Mouse (Mus musculus) hindbrain, embryonic 14.5 days (tissue): ENCODE measurements at regions not wholly inside any gene's neighbourhood (a gene's known extent, or its start where the extent isn't known, plus 50 kb on each side); places are given as distances from the start of the nearest gene placed in this dataset.

Source experiments
- ATAC-seq: fragments of 200-750 bp; cut with Nextera tagmentation; 2 replicates; pipeline ENCODE4 v1.8.0; 2017; ENCODE audit warnings: moderate number of reproducible peaks, mild to moderate bottlenecking, moderate TSS enrichment, moderate library complexity; ENCODE audit not compliant: low FRiP score
- DNase-seq: peaks from one replicate; pipeline ENCODE4 v3.0.0-alpha.2; 2015; ENCODE audit warnings: low spot score
- H3K27ac ChIP-seq: fragments of 300-500 bp; sonication (generic); 2 replicates; pipeline ENCODE4 v1.5.1; 2014; ENCODE audit warnings: mild to moderate bottlenecking, moderate library complexity
- H3K27me3 ChIP-seq: fragments of 300-500 bp; sonication (generic); 2 replicates; pipeline ENCODE4 v1.6.1; 2014; ENCODE audit warnings: mild to moderate bottlenecking, low read length, mixed read lengths; ENCODE audit not compliant: control insufficient read depth, insufficient read depth
- H3K36me3 ChIP-seq: fragments of 300-500 bp; sonication (generic); replicated peaks from 2 replicates; pipeline ENCODE4 v1.6.1; 2014; ENCODE audit not compliant: control insufficient read depth, insufficient read depth
- H3K4me1 ChIP-seq: fragments of 300-500 bp; sonication (generic); replicated peaks from 2 replicates; pipeline ENCODE4 v1.6.1; 2014; ENCODE audit warnings: antibody characterized with exemption, low read length, mixed read lengths; ENCODE audit not compliant: control insufficient read depth, insufficient read depth
- H3K4me2 ChIP-seq: fragments of 300-500 bp; sonication (generic); replicated peaks from 2 replicates; pipeline ENCODE4 v1.6.1; 2014; ENCODE audit warnings: mild to moderate bottlenecking, moderate library complexity
- H3K4me3 ChIP-seq: fragments of 300-500 bp; sonication (generic); replicated peaks from 2 replicates; pipeline ENCODE4 v1.5.1; 2014; ENCODE audit warnings: mild to moderate bottlenecking, low read length
- H3K9ac ChIP-seq: fragments of 300-500 bp; sonication (generic); 2 replicates; pipeline ENCODE4 v1.6.1; 2014
- H3K9me3 ChIP-seq: fragments of 300-500 bp; sonication (generic); 2 replicates; pipeline ENCODE4 v1.6.1; 2016; ENCODE audit warnings: low read length; ENCODE audit not compliant: control insufficient read depth
- WGBS: fragments of 180-500 bp; shearing (Covaris S2); extraction: QIAGEN DNeasy Blood & Tissue Kit; methylation state at CpG from one replicate; pipeline ENCODE4 v1.1.7; 2014; 5-methylcytosine and 5-hydroxymethylcytosine counted together

DNA sequence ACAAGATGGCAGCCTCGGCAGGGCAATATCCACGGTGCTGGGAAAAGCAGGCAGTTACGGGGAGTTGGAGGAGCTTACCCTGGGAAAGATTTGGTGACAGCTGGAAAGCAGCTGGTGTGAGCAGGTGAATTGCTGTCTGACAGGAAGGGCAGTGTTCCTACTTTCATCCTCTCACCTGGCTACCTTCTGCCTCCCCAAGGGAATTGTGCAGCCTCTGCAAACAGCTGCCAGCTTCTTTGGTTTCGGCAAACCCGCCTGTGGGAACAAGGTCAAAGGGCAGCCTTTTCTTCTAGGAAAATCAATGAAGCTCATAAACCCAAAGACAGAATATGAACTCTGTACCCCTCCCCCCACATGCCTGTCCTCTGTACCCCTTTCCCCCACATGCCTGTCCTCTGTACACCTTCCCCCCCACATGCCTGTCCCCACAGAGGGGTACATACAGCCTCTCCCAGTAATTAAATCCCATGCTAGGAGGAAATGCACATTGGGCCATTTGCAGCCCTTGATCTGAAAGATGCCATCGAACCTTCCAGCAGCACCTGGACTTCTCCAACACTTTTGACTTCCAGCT is 102.3 kb upstream of the Xylt1 start:
- no peak for ATAC-seq
- no peaks in the 10 kb centered on the region for H3K9me3 ChIP-seq
- 61% methylated on average over 6 of the region's 6 CpGs for WGBS

DNA sequence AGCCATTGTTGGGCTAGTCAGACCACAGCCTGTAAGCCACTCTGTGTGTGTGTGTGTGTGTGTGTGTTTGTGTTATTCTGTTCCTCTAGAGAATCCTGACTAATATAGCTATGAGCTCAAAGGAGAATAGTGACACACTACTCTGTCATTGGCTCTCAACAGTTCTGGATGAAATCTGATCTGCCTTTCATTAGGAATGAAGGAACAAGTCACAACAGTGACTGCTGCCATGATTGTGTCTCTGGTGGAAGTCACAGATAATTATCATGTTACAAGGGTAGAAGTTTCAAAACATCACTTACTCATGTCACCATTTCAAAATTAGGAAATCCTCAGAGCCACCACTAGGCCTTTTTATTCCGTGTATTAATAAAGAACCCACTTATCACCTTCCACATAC is 98.6 kb upstream of the Xylt1 start:
- H3K27ac ChIP-seq: no peak overlapping the region
- no peaks in the 10 kb centered on the region for H3K27me3 ChIP-seq
- H3K4me2 ChIP-seq: no peak overlapping the region
- no peaks in the 10 kb centered on the region for H3K36me3 ChIP-seq
- H3K4me1 ChIP-seq: no peaks in the 10 kb centered on the region
- no peak overlapping the region for H3K4me3 ChIP-seq
- H3K9ac ChIP-seq: no peak overlapping the region
- H3K9me3 ChIP-seq: no peaks in the 10 kb centered on the region
- WGBS: 96% methylated on average over 1 of the region's 1 CpGs
- ATAC-seq (no peak), DNase-seq (no peak)

More for the DNA sequence above, 102.3 kb upstream of the Xylt1 start:
- Histone ChIP-seq H3K36me3 (no peaks in the 10 kb centered on the region), H3K27ac (no peak overlapping the region), H3K4me1 (0 out of 2 replicates have a peak, but pooled peaks cover 5% of the 10 kb centered on the region), H3K9ac (no peak overlapping the region), H3K4me3 (no peak overlapping the region), H3K27me3 (no peaks in the 10 kb centered on the region), H3K4me2 (no peak overlapping the region)
- DNase-seq: no peak

DNA sequence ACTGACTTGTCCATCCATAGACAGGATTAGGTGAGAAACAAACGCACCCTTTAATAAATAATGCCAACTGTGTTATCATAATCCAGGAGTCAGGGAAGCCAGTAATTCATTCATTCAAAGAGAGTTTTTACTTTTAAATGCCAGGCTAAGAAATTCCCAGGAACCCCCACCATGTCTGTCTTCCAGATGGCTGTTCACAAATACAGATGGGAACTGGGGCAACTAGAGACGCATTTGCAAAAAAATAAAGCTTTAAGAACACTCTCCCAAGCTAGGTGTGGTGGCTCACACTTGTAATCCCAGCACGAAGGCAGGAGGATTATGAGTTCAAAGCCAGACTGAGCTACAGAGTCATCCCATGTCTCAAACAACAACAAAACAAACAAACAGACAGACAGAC is 95.6 kb upstream of the Xylt1 start:
- Histone ChIP-seq H3K4me1 (no peaks in the 10 kb centered on the region), H3K9me3 (no peaks in the 10 kb centered on the region), H3K27ac (no peak overlapping the region), H3K4me2 (no peak overlapping the region), H3K27me3 (no peaks in the 10 kb centered on the region; the same call in 1 of the 2 replicates), H3K36me3 (no peaks in the 10 kb centered on the region), H3K4me3 (no peak overlapping the region), H3K9ac (no peak overlapping the region)
- no peak for ATAC-seq
- 70% methylated on average over 3 of the region's 3 CpGs for WGBS
- no peak for DNase-seq

DNA sequence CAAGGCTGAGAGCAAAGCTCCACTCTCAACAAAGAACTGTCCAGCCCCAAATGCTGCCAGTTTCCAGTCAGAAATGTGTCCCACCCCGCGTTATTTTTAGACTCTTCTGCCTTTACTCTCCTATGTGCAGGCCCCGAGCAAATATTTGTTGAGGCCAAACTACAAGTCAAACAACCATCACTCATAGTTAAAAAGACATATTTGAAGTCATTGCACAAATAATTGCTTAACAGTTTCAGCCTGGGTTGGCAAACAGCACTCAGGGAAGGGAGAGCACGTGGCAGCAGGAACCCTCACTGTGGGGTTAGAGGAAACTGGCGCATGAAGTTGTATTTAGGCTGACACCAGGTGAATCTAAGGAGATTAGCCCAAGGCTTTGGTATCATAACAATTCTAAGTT is 94.8 kb upstream of the Xylt1 start:
- no peaks in the 10 kb centered on the region; the same call in 1 of the 2 replicates for H3K27me3 ChIP-seq
- no peak overlapping the region for H3K9ac ChIP-seq
- no peaks in the 10 kb centered on the region for H3K9me3 ChIP-seq
- H3K4me3 ChIP-seq: no peak overlapping the region
- no peak overlapping the region for H3K4me2 ChIP-seq
- no peak overlapping the region for H3K27ac ChIP-seq
- DNase-seq (no peak), ATAC-seq (no peak)
- no peaks in the 10 kb centered on the region for H3K4me1 ChIP-seq
- WGBS: 81% methylated on average over 5 of the region's 5 CpGs
- H3K36me3 ChIP-seq: no peaks in the 10 kb centered on the region

DNA sequence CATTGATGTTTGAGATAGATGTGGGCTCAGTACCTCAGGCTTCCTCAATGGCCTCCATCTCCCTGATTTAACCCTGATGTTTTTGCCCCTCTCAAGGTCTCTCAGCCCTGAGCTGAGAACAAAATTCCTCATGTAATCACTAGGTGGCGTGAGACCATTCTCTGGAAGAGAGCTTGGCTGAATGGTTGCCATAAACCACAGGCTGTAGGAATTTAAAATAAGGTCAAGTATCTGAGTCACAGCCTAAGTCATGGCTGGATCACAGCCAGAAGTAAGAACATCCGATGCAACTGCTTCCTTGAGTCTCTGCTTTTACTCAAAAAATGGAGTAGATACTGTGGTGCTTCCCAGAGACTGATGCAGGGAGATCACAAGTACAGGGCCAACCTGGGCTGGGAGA is 77.1 kb upstream of the Xylt1 start:
- Histone ChIP-seq H3K36me3 (no peaks in the 10 kb centered on the region), H3K4me2 (no peak overlapping the region), H3K27ac (no peak overlapping the region), H3K4me1 (no peaks in the 10 kb centered on the region), H3K27me3 (no peaks in the 10 kb centered on the region), H3K9me3 (no peaks in the 10 kb centered on the region), H3K9ac (no peak overlapping the region), H3K4me3 (no peak overlapping the region)
- DNase-seq (peak; percentile 40), ATAC-seq (no peak)
- 42% methylated on average over 2 of the region's 2 CpGs for whole genome bisulfite sequencing

DNA sequence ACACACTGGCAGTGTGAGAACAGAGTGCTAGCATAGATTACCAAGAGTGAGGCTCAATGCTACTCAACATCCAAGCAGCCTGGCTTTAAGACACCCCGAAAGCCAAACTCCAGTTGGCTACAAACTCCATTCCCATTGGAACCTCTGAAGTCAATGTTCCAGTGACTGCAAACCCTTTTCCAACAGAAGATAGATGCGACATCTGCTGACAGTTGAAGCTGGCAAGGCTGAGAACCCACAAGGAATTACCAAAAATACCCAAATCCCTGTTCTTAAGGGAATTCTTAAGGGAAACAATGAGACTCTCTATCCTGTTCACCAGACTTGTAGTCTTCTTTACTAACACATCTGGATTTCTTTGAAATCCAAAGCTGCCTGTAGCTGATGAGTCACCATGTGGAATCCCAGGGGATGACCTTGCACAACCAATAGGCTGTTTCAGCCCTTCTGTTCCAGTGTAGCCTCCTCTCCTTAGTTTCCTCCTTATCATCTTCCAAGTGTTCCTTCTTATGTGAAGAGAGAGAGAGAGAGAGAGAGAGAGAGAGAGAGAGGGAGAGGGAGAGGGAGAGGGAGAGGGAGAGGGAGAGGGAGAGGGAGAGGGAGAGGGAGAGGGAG is 70.1 kb upstream of the Xylt1 start:
- Histone ChIP-seq H3K36me3 (no peaks in the 10 kb centered on the region), H3K9ac (no peak overlapping the region), H3K4me3 (no peak overlapping the region), H3K9me3 (no peaks in the 10 kb centered on the region), H3K4me1 (no peaks in the 10 kb centered on the region), H3K4me2 (no peak overlapping the region), H3K27me3 (no peaks in the 10 kb centered on the region), H3K27ac (no peak overlapping the region)
- no peak for ATAC-seq
- no peak for DNase-seq
- WGBS: 94% methylated on average over 2 of the region's 2 CpGs

DNA sequence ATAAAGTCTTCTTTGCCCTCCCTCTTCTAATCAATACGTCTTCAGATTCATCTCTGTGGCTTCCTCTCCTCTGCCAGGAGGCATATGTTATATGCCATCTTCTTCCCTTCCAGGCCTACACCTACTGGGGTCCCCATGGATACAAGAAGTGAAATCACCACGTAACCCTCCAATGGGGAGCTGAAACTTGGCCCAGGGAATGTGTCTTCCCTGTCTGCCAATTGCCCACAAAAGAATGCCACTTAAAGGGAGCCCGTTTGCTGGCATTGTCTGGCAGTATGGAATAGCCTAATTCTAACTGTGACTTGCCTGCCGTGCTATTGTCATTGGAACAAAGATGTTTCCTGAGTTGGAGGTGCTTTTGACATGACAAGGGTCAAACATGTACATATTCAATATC is 69.5 kb upstream of the Xylt1 start:
- Histone ChIP-seq H3K9ac (no peak overlapping the region), H3K27ac (no peak overlapping the region), H3K4me2 (no peak overlapping the region), H3K36me3 (no peaks in the 10 kb centered on the region), H3K9me3 (no peaks in the 10 kb centered on the region), H3K27me3 (no peaks in the 10 kb centered on the region), H3K4me1 (no peaks in the 10 kb centered on the region), H3K4me3 (no peak overlapping the region)
- peak; percentile 36 for DNase-seq
- ATAC-seq: no peak
- 24% methylated on average over 4 of the region's 4 CpGs for WGBS

DNA sequence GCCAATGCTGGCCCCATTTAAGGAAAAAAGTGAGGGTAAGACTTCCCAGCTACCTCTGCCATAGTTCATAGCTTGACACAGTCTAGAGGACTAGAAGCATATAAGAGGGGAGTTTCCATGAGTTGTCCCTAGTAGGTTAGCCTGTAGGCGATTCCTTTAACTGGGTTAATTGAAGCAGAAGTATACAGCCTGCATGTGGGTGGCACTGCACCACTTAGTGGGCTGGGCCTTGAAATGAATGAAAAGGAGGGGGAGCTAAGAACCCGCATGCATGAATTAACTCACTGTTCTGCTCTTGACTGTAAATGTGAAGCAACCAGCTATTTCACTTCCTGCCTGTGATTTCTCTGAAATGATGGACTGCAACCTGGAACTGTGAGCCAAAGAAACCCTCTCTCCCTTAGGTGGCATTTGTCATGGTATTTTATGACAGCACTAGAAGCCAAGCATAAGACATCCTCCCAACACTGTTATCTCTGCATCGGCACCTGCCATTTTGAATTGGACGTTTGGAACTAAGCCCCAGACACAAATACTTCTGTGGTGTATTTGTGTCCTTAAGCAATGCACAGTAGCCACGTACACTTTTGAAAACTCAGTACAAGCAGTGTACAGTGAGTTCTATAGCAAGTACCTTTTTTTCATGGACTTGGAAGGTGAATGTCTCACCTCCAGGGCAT is 64.5 kb upstream of the Xylt1 start:
- 77% methylated on average over 5 of the region's 5 CpGs for WGBS
- Histone ChIP-seq H3K27me3 (no peaks in the 10 kb centered on the region), H3K4me3 (no peak overlapping the region), H3K4me2 (no peak overlapping the region), H3K9me3 (no peaks in the 10 kb centered on the region), H3K27ac (no peak overlapping the region), H3K36me3 (no peaks in the 10 kb centered on the region), H3K9ac (no peak overlapping the region), H3K4me1 (no peaks in the 10 kb centered on the region)
- ATAC-seq: no peak
- no peak for DNase-seq

DNA sequence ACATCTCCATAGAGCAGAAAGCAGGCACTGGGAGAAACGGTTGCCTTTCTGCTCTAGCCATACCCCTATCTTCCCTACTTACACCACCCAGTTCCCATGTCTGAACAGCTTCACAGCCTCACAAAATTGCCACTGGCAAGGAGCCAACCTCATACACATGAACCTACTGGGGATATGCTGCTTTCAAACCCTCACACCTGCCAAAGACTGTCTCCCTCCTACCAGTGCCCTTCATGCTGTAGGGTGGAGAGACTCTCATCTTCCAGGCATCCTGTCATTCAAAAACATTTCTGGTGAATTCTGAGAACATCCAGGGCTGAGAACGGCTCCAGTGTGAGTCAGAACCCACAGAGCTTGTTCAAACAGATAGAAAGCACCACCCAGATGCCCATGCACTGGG is 63.4 kb upstream of the Xylt1 start:
- no peak overlapping the region for H3K9ac ChIP-seq
- H3K4me2 ChIP-seq: no peak overlapping the region
- H3K27me3 ChIP-seq: no peaks in the 10 kb centered on the region
- 66% methylated on average over 2 of the region's 2 CpGs for WGBS
- H3K9me3 ChIP-seq: no peaks in the 10 kb centered on the region
- ATAC-seq (no peak), DNase-seq (peak; percentile 47)
- H3K27ac ChIP-seq: no peak overlapping the region
- H3K4me1 ChIP-seq: no peaks in the 10 kb centered on the region
- H3K36me3 ChIP-seq: no peaks in the 10 kb centered on the region
- no peak overlapping the region for H3K4me3 ChIP-seq
